Mouse (Mus musculus): ENCODE data around the gene Sh3rf3.

Sh3rf3 gene

GRCm38 (mm10) chr10:58921643-58922188 lies 108.6 kb downstream of the Sh3rf3 start:
- no peak for DNase-seq

GRCm38 (mm10) chr10:58922216-58922829 lies 109.2 kb downstream of the Sh3rf3 start:
- DNase-seq, result no peak

GRCm38 (mm10) chr10:58922993-58923392 lies 109.8 kb downstream of the Sh3rf3 start:
- no peak for DNase-seq

GRCm38 (mm10) chr10:58926578-58926977 lies 113.4 kb downstream of the Sh3rf3 start:
- DNase-seq, result no peak

- DNase-seq, result no peak
Measured at GRCm38 (mm10) chr10:58928952-58929442, 115.8 kb downstream of the Sh3rf3 start.

- DNase-seq, result no peak
Measured at GRCm38 (mm10) chr10:58932151-58932773, 119.1 kb downstream of the Sh3rf3 start.

- no peak for DNase-seq
Measured at GRCm38 (mm10) chr10:58935606-58936005, 122.4 kb downstream of the Sh3rf3 start.

- no peak for DNase-seq
Measured at GRCm38 (mm10) chr10:58936441-58936860, 123.3 kb downstream of the Sh3rf3 start.

- DNase-seq, result no peak
Measured at GRCm38 (mm10) chr10:58937521-58937920, 124.4 kb downstream of the Sh3rf3 start.

GRCm38 (mm10) chr10:58942819-58943218 lies 129.7 kb downstream of the Sh3rf3 start:
- no peak for DNase-seq

GRCm38 (mm10) chr10:58943661-58944400 lies 130.7 kb downstream of the Sh3rf3 start:
- DNase-seq, result no peak

GRCm38 (mm10) chr10:58944930-58945329 lies 131.8 kb downstream of the Sh3rf3 start:
- no peak for DNase-seq

GRCm38 (mm10) chr10:58949770-58950638 lies 136.8 kb downstream of the Sh3rf3 start:
- DNase-seq, result no peak

GRCm38 (mm10) chr10:58960193-58960592 lies 147.0 kb downstream of the Sh3rf3 start:
- no peak for DNase-seq

GRCm38 (mm10) chr10:58968236-58968635 lies 155.1 kb downstream of the Sh3rf3 start:
- no peak for DNase-seq

- no peak for DNase-seq
Measured at GRCm38 (mm10) chr10:58969351-58969750, 156.2 kb downstream of the Sh3rf3 start.

- no peak for DNase-seq
Measured at GRCm38 (mm10) chr10:58972115-58972514, 159.0 kb downstream of the Sh3rf3 start.

GRCm38 (mm10) chr10:58974138-58974537 lies 161.0 kb downstream of the Sh3rf3 start:
- no peak for DNase-seq

- no peak for DNase-seq
Measured at GRCm38 (mm10) chr10:58979320-58979959, 166.3 kb downstream of the Sh3rf3 start.

- DNase-seq, result no peak
Measured at GRCm38 (mm10) chr10:58981674-58982329, 168.6 kb downstream of the Sh3rf3 start.

- DNase-seq, result no peak
Measured at GRCm38 (mm10) chr10:58982546-58983154, 169.5 kb downstream of the Sh3rf3 start.
